Mouse (Mus musculus): Measurements from ENCODE around the gene A1bg.

A1bg gene

DNA sequence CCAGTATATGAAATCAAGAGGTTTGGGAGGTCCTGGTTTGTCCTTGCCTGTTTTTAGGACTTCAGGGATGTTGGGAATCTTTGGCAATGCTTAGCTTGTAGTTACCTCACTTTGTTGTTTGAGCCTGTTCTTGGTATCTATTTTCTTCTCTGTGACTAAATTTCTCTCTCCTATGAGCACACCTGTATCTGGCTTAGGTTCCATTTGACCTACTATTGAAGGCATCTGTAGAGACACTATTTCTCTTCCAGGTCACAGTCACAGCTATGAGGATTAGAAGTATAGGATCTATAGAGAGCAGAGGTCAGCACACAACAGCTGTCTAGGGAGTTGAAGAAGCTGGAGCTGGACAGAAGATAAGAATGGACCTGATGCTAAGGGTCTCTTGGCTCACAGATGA is at the start of gene A1bg:
TSS of gene A1bg (minus strand) at position 101 of the 400 bp plus-strand sequence.
- in situ Hi-C loops (cut with MboI, MseI) = no loop called here

DNA sequence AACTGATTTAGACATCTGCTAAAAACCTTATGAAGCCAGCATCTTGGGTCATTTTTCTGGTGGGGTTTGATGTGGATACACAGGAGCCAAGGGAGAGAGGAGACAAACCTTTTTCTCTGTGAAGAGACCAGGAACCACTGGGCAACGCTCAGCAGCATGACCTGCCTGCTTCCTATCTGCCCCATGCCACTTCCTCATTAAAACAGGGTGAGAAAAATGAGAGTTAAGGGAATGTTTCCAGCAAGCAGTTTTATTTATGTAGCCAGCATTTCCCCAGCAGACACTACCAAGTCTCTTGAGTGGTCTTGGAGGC is 45.7 kb upstream of the A1bg start:
- in situ Hi-C loops (cut with MboI, MseI) = no loop called here

GRCm38 (mm10) chr15:60967841-60968548 is 45.2 kb upstream of the A1bg start:
- in situ Hi-C loops (cut with MboI, MseI) = no loop called here

GRCm38 (mm10) chr15:60925686-60926085 is 2.9 kb upstream of the A1bg start:
- in situ Hi-C loops (cut with MboI, MseI) = no loop called here

GRCm38 (mm10) chr15:60903763-60904697 is 18.8 kb downstream of the A1bg start:
- in situ Hi-C loops (cut with MboI, MseI) = no loop called here

DNA sequence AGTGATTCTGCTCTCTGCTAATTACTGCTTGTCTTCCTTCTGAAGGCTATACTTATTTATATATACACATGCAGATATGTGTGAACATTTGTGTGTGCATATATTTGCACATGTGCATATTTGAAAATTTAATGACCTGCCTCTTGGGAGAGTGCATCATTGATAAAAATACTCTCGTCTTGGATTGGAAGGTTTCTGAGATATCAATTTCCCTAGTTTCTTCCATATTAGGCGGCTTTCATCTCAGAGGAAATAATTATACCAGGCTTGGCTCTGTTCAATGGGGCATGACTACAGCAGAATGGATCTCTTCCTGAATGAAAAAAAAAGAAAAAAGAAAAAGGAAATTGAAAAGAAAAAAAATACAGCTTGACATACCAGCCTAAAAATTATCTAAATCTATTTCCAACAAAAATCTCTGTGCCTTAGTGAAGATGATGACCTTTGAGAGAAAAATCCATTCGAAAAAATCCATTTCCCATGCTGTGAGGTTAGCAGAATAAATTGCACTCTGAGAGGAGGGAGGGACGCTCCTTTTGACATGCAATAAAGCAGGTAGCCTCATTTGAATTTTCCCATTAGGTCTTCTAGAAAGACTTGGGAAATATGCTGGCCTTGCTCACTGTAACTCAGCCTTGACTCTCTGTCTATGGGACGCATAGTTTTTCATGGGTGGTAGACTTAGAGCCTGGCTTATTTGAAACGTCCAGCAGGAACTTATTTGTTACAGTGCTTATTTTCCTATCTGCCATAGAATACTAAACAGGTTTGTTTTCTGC is 24.4 kb downstream of the A1bg start:
- in situ Hi-C loops (cut with MboI, MseI) = no loop called here

DNA sequence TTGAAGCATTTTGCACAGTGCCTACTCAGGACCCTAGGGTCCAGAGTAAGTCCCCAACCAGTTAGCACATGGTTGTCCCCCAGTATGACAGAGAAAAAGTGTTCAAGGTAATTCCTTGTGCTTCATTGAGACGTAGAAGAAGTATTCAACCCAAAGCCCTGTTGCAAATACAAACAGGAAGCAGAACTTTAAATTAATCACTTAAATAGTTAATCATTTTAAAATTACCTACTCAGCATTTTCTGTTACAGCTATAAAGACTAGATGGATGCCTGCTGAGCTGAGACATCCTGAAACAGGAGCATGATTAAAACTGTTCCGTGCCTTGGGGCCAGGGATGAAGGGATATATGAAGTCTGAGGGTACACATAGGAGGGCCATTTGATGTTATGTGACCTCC is 26.8 kb downstream of the A1bg start:
- in situ Hi-C loops (cut with MboI, MseI) = no loop called here

DNA sequence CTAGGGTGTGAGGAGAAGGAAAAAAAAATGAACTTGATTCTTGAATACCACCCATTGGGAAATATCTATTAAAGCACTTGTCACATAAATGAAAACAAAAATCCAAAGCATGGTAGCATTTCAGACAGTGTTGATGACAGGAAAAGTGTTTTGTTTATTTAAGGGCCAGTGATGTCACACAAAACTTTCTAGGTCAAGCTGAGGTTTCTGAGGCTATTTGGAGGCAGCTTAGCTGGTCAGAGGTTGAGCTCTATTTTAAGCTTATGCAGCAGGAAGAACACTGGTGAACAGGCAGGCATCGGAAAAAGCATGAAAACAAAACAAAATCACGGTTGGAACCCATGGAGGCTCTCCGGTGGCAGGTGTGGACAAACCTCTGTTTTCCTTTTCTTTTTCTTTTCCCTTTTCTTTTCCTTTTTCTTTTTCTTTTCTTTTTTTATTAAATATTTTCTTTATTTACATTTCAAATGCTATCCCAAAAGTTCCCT is 29.8 kb downstream of the A1bg start:
- in situ Hi-C loops (cut with MboI, MseI) = no loop called here

DNA sequence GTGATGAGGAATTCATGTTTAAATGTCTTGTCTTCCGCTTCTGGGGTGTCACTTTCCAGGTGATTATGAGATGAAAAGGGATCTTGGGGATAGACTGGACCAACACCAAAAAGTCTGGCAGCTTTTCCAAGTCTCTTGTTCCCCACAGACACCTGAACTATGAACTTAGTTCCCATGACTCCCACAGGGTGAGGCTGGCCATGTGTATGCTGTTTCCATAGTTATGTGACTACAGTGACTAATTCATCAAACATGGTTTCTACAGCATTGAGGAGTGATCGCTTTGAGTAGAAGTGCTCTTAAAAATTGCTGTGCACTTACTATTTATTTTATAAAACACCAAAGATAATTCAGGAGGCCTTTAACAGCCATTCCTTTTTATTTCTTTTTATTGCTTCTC is 34.1 kb downstream of the A1bg start:
- in situ Hi-C loops (cut with MboI, MseI) = no loop called here

DNA sequence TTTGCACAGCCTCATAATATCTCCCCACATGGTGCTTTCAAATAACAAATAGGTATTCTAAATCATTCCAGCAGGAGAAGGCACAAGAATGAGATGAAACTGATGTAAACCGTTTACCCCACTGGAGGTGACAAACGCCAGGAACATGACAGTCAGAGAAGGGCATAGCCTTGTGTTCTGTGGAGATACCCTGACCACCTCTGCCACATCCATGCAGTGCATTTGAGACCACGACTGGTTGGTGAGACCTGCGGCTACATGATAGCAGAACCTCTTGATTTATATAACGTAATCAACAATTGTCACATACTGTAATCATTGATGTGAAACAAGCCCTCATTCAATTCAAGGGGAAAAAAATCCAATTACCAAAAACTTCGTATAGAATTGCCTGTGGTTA is 47.1 kb downstream of the A1bg start:
- in situ Hi-C loops (cut with MboI, MseI) = loop anchor here in 1 of 2 experiments (10.0 kb wide), 1 partner anchor 1679 kb away; no protein-coding TSS in a partner anchor

DNA sequence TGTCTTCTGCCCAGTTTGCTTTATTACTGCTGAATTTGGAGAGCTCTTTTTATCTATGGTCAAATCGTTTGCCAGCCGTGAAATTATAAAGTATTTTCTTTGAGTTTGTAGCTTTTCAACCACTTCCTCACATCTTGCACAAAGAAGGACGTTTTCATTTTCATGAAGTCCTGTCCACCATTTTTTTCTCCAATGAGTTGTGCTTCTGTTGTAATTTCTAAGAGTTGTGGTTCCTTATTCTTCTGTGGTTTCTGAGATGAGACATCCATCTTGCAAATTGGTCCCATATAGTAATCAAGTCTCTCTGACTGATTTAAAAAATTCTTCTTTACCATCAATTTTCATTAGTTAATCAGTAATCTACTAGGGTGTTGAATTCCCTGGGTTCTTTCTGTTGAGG is 60.4 kb downstream of the A1bg start:
- in situ Hi-C loops (cut with MboI, MseI) = no loop called here

GRCm38 (mm10) chr15:60855112-60855511 is 67.7 kb downstream of the A1bg start:
- in situ Hi-C loops (cut with MboI, MseI) = loop anchor here in 1 of 2 experiments (5.0 kb wide), 1 partner anchor 248 kb away; no protein-coding TSS in a partner anchor

- in situ Hi-C loops (cut with MboI, MseI) = no loop called here
Measured at GRCm38 (mm10) chr15:60854151-60854550, 68.7 kb downstream of the A1bg start.

DNA sequence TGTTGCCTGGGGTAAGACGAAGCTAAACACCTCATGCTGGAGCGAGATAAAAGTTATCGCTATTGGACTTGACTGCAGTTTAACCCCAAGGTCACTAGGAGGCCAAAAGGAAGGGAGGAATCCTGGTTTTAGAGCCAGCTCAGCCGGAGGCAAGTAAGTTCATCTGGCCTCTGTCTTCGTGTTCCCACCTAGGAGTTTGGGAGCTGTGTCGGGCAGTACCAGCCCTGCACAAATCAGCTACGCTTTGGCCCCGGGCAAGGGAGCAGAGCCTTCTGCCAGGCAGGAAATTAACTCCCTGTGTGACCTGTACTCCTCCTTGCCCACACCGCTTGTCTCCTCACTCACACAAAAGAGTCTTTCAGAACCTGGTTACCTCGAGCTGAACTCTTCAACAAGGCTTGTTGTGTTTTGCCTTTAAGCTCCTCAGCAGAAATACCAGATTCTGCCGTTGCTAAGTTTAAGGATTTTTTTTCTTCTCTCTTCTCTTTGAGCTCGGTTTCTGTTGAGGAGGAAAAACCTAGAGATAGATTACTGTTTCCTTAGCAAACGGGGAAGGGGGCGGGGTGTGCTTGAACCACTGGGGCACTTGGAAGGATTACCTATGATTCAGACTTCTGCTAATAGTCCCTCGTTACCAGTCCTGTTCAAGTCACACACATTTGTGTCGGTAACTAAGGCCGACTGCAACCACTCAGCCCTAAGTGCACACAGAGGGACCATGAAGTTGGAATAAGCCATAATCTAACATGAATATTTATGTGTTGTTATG is 69.4 kb downstream of the A1bg start, which contains the start of gene Fam84b:
TSS of gene Fam84b (minus strand) at position 548 of the 769 bp plus-strand sequence.
- in situ Hi-C loops (cut with MboI, MseI) = no loop called here

GRCm38 (mm10) chr15:60848630-60849029 is 74.2 kb downstream of the A1bg start:
- in situ Hi-C loops (cut with MboI, MseI) = no loop called here

All from T-helper 17 cell (primary cell).